Mouse (Mus musculus): ENCODE measurements around the gene Upk3a. TPM values are rescaled to one million over a fixed set of nuclear protein-coding genes. Genes with fewer than 3 reads are reported as not detected.

The Upk3a gene
- polyA plus RNA-seq, 1 experiment from 2014 or later: not detected

GRCm38 (mm10) chr15:85036566-85037342 lies 19.8 kb downstream of the Upk3a start:
- peak; percentile 97 for DNase-seq (ENCODE audit: low spot score)
- 0 out of 2 replicates have a peak, but pooled peaks cover 5% of the 10 kb centered on the region for H3K4me1 ChIP-seq (ENCODE audit: control insufficient read depth, insufficient read depth, low read length)
- H3K9me3 ChIP-seq (ENCODE audit: control insufficient read depth, low read length): no peaks in the 10 kb centered on the region
- peak overlapping the region; percentile 83 for H3K9ac ChIP-seq (ENCODE audit: low read length)
- H3K4me2 ChIP-seq (ENCODE audit: low read depth, severe bottlenecking): peak overlapping the region; percentile 87
- under 1% methylated on average over 64 of the region's 75 CpGs for WGBS
- H3K27ac ChIP-seq (replicated peaks; ENCODE audit: low read depth, low read length): no peak overlapping the region
- H3K4me3 ChIP-seq (ENCODE audit: low read depth, low read length): peak overlapping the region; percentile 72
- peak; percentile 88 for ATAC-seq (ENCODE audit: insufficient number of reproducible peaks, low FRiP score, low TSS enrichment, low read depth)
- H3K27me3 ChIP-seq (ENCODE audit: control insufficient read depth, insufficient read depth, low read length): no peaks in the 10 kb centered on the region
- H3K36me3 ChIP-seq (ENCODE audit: control insufficient read depth, insufficient read depth, low read length): no peaks in the 10 kb centered on the region

- ATAC-seq (ENCODE audit: insufficient number of reproducible peaks, low FRiP score, low TSS enrichment, low read depth): 0 out of 2 replicates have a peak, but pooled peaks have one; percentile 31
- H3K4me3 ChIP-seq (ENCODE audit: low read depth, low read length): peak overlapping the region; percentile 72
- no peaks in the 10 kb centered on the region for H3K27me3 ChIP-seq (ENCODE audit: control insufficient read depth, insufficient read depth, low read length)
- peak overlapping the region; percentile 83 for H3K9ac ChIP-seq (ENCODE audit: low read length)
- H3K36me3 ChIP-seq (ENCODE audit: control insufficient read depth, insufficient read depth, low read length): no peaks in the 10 kb centered on the region
- H3K9me3 ChIP-seq (ENCODE audit: control insufficient read depth, low read length): no peaks in the 10 kb centered on the region
- H3K4me1 ChIP-seq (ENCODE audit: control insufficient read depth, insufficient read depth, low read length): 0 out of 2 replicates have a peak, but pooled peaks cover 5% of the 10 kb centered on the region
- no peak for DNase-seq (ENCODE audit: low spot score)
- peak overlapping the region; percentile 87 for H3K4me2 ChIP-seq (ENCODE audit: low read depth, severe bottlenecking)
- H3K27ac ChIP-seq (replicated peaks; ENCODE audit: low read depth, low read length): no peak overlapping the region
- 9% methylated on average over 8 of the region's 8 CpGs for WGBS
These were observed 20.4 kb downstream of the Upk3a start for GRCm38 (mm10) chr15:85037343-85037690.

GRCm38 (mm10) chr15:85041546-85042225 lies 24.7 kb downstream of the Upk3a start:
- H3K4me2 ChIP-seq (ENCODE audit: low read depth, severe bottlenecking): no peak overlapping the region
- no peaks in the 10 kb centered on the region for H3K9me3 ChIP-seq (ENCODE audit: control insufficient read depth, low read length)
- H3K9ac ChIP-seq (ENCODE audit: low read length): no peak overlapping the region
- no peak overlapping the region for H3K27ac ChIP-seq (replicated peaks; ENCODE audit: low read depth, low read length)
- no peak for ATAC-seq (ENCODE audit: insufficient number of reproducible peaks, low FRiP score, low TSS enrichment, low read depth)
- H3K27me3 ChIP-seq (ENCODE audit: control insufficient read depth, insufficient read depth, low read length): no peaks in the 10 kb centered on the region
- WGBS: 87% methylated on average over 10 of the region's 10 CpGs
- peaks cover 5% of the 10 kb centered on the region; the same call in 1 of the 2 replicates for H3K36me3 ChIP-seq (ENCODE audit: control insufficient read depth, insufficient read depth, low read length)
- no peak overlapping the region for H3K4me3 ChIP-seq (ENCODE audit: low read depth, low read length)
- DNase-seq (ENCODE audit: low spot score): no peak
- peaks cover 15% of the 10 kb centered on the region for H3K4me1 ChIP-seq (ENCODE audit: control insufficient read depth, insufficient read depth, low read length)

GRCm38 (mm10) chr15:85042361-85042954 lies 25.5 kb downstream of the Upk3a start:
- ATAC-seq (ENCODE audit: insufficient number of reproducible peaks, low FRiP score, low TSS enrichment, low read depth): peak; percentile 41; the same call in 1 of the 2 replicates
- no peaks in the 10 kb centered on the region for H3K27me3 ChIP-seq (ENCODE audit: control insufficient read depth, insufficient read depth, low read length)
- H3K4me2 ChIP-seq (ENCODE audit: low read depth, severe bottlenecking): no peak overlapping the region
- no peaks in the 10 kb centered on the region for H3K9me3 ChIP-seq (ENCODE audit: control insufficient read depth, low read length)
- no peak overlapping the region for H3K4me3 ChIP-seq (ENCODE audit: low read depth, low read length)
- peaks cover 13% of the 10 kb centered on the region for H3K4me1 ChIP-seq (ENCODE audit: control insufficient read depth, insufficient read depth, low read length)
- no peak overlapping the region for H3K9ac ChIP-seq (ENCODE audit: low read length)
- WGBS: 19% methylated on average over 4 of the region's 4 CpGs
- H3K36me3 ChIP-seq (ENCODE audit: control insufficient read depth, insufficient read depth, low read length): peaks cover 5% of the 10 kb centered on the region; the same call in 1 of the 2 replicates
- peak overlapping the region; percentile 54 for H3K27ac ChIP-seq (replicated peaks; ENCODE audit: low read depth, low read length)
- DNase-seq (ENCODE audit: low spot score): peak; percentile 73

GRCm38 (mm10) chr15:85043116-85043515 lies 26.2 kb downstream of the Upk3a start:
- Histone ChIP-seq H3K27ac (replicated peaks; ENCODE audit: low read depth, low read length) (peak overlapping the region; percentile 54), H3K9ac (ENCODE audit: low read length) (peak overlapping the region; percentile 5; the same call in 1 of the 2 replicates), H3K9me3 (ENCODE audit: control insufficient read depth, low read length) (no peaks in the 10 kb centered on the region), H3K4me1 (ENCODE audit: control insufficient read depth, insufficient read depth, low read length) (peaks cover 12% of the 10 kb centered on the region), H3K27me3 (ENCODE audit: control insufficient read depth, insufficient read depth, low read length) (no peaks in the 10 kb centered on the region), H3K4me3 (ENCODE audit: low read depth, low read length) (no peak overlapping the region), H3K36me3 (ENCODE audit: control insufficient read depth, insufficient read depth, low read length) (peaks cover 5% of the 10 kb centered on the region; the same call in 1 of the 2 replicates), H3K4me2 (ENCODE audit: low read depth, severe bottlenecking) (no peak overlapping the region)
- DNase-seq (ENCODE audit: low spot score): no peak
- WGBS: 43% methylated on average over 5 of the region's 5 CpGs
- ATAC-seq (ENCODE audit: insufficient number of reproducible peaks, low FRiP score, low TSS enrichment, low read depth): no peak

GRCm38 (mm10) chr15:85043761-85044160 lies 26.8 kb downstream of the Upk3a start:
- no peak for ATAC-seq (ENCODE audit: insufficient number of reproducible peaks, low FRiP score, low TSS enrichment, low read depth)
- Histone ChIP-seq H3K27ac (replicated peaks; ENCODE audit: low read depth, low read length) (no peak overlapping the region), H3K9ac (ENCODE audit: low read length) (no peak overlapping the region), H3K4me2 (ENCODE audit: low read depth, severe bottlenecking) (no peak overlapping the region), H3K9me3 (ENCODE audit: control insufficient read depth, low read length) (no peaks in the 10 kb centered on the region), H3K36me3 (ENCODE audit: control insufficient read depth, insufficient read depth, low read length) (peaks cover 5% of the 10 kb centered on the region; the same call in 1 of the 2 replicates), H3K27me3 (ENCODE audit: control insufficient read depth, insufficient read depth, low read length) (no peaks in the 10 kb centered on the region), H3K4me3 (ENCODE audit: low read depth, low read length) (no peak overlapping the region), H3K4me1 (ENCODE audit: control insufficient read depth, insufficient read depth, low read length) (peaks cover 12% of the 10 kb centered on the region)
- 86% methylated on average over 5 of the region's 5 CpGs for WGBS
- no peak for DNase-seq (ENCODE audit: low spot score)

GRCm38 (mm10) chr15:85046230-85046950 lies 29.4 kb downstream of the Upk3a start:
- Histone ChIP-seq H3K36me3 (ENCODE audit: control insufficient read depth, insufficient read depth, low read length) (peaks cover 9% of the 10 kb centered on the region), H3K9me3 (ENCODE audit: control insufficient read depth, low read length) (no peaks in the 10 kb centered on the region), H3K27ac (replicated peaks; ENCODE audit: low read depth, low read length) (no peak overlapping the region), H3K4me3 (ENCODE audit: low read depth, low read length) (no peak overlapping the region), H3K9ac (ENCODE audit: low read length) (no peak overlapping the region), H3K4me2 (ENCODE audit: low read depth, severe bottlenecking) (no peak overlapping the region), H3K4me1 (ENCODE audit: control insufficient read depth, insufficient read depth, low read length) (peaks cover 12% of the 10 kb centered on the region), H3K27me3 (ENCODE audit: control insufficient read depth, insufficient read depth, low read length) (no peaks in the 10 kb centered on the region)
- DNase-seq (ENCODE audit: low spot score): no peak
- no peak for ATAC-seq (ENCODE audit: insufficient number of reproducible peaks, low FRiP score, low TSS enrichment, low read depth)
- WGBS: 89% methylated on average over 14 of the region's 14 CpGs

GRCm38 (mm10) chr15:85047865-85048264 lies 30.9 kb downstream of the Upk3a start:
- DNase-seq (ENCODE audit: low spot score): no peak
- Histone ChIP-seq H3K4me3 (ENCODE audit: low read depth, low read length) (no peak overlapping the region), H3K27ac (replicated peaks; ENCODE audit: low read depth, low read length) (no peak overlapping the region), H3K27me3 (ENCODE audit: control insufficient read depth, insufficient read depth, low read length) (no peaks in the 10 kb centered on the region), H3K4me2 (ENCODE audit: low read depth, severe bottlenecking) (no peak overlapping the region), H3K9ac (ENCODE audit: low read length) (no peak overlapping the region), H3K36me3 (ENCODE audit: control insufficient read depth, insufficient read depth, low read length) (peaks cover 13% of the 10 kb centered on the region), H3K9me3 (ENCODE audit: control insufficient read depth, low read length) (no peaks in the 10 kb centered on the region), H3K4me1 (ENCODE audit: control insufficient read depth, insufficient read depth, low read length) (peaks cover 8% of the 10 kb centered on the region)
- ATAC-seq (ENCODE audit: insufficient number of reproducible peaks, low FRiP score, low TSS enrichment, low read depth): no peak
- WGBS: 85% methylated on average over 4 of the region's 4 CpGs

All from limb, embryonic 11.5 days (tissue).